Mouse (Mus musculus) kidney, postnatal 36 days (tissue): ENCODE results near the gene Tubd1.

Experiments used
- DNase-seq, 2 experiments: peaks; one replicate each; pipeline ENCODE4 v3.0.0; 2021 to 2022; ENCODE audit warnings: mixed read lengths in 2 of 2

Tubd1 gene

DNA sequence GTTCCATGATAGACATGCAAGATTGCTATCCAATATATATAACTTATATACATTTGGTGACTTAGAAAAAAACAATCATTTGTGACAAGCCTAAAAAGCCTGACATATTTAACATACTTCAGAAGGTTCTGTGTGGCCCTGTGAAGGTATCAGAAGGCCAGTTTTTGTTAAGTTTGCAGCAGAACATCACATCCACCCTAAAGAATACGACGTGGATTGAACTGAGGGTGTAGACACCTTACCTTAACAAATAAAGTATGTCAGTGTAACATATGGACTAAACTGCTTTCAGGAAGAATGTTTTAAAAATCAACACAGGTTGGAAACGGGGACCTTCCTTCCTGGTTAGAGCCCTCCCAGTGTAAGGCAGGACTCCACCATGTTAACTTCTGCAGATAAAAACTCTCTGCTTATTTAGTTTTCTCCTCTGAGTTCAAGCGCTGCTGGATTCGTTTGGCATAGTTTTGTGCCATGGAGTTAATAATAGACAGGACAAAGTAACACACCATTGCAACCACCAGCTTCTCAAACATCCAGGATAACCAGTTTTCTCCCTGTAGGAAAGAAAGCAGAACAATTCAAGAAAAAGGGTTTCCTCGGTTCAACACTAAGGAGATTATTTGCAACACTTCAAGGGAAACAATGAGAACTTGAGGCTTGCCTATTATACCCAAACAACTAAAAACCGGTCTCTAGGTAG, 40.3 kb downstream of the Tubd1 start:
- DNase-seq = no peak

DNA sequence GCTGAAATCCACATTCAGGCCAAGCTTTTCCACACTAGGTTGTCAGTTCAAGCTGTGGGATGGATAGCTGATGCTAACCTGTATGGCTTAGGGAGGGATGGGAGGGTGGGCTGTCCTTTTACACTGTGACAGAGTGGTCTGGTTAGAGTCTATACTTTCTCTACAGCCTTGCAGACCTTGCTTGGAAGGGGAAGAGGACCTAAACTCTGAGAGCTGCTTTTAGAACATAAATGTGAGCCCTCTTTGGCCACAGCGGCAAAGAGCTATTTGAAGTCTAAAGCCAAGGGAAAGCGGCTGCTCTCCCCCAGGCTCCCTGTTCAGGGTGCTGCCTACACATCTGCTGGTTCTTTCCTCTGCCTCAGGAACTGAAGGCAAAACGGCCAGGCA, 40.8 kb downstream of the Tubd1 start:
- no peak for DNase-seq

DNA sequence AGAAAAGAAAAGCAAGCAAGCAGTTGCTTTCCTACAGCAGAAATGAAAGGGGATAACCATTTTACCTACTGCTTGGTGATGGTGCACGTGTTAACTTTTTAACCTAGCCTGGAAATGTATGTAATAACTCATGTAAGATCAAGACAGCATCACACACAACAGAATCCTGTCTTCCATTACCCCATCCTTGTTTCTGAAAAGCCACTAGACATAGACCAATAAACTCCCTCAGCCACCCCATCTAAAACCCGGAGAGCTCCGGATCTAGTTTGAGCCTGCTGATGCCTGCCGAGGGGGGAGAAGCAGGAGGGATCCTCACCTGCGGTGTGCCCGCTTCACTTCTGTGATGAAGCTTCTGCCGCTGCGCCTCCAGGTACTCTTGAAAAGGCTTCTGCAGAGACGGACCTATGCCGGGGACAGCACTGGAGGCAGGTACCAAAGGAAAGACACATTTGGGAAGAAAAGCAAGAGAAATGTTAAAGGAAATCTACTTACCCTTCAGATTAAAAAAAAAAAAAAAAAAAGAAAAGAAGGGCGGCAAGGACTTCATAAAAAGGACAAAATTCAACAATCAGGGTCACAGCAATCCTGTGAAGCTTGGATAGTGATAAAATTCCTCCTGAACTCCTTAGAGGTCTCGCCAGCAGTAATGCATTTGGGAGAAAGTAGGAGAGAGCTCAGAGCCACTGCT, 41.5 kb downstream of the Tubd1 start:
- DNase-seq = peak in 1 of 2 experiments; percentile 58

DNA sequence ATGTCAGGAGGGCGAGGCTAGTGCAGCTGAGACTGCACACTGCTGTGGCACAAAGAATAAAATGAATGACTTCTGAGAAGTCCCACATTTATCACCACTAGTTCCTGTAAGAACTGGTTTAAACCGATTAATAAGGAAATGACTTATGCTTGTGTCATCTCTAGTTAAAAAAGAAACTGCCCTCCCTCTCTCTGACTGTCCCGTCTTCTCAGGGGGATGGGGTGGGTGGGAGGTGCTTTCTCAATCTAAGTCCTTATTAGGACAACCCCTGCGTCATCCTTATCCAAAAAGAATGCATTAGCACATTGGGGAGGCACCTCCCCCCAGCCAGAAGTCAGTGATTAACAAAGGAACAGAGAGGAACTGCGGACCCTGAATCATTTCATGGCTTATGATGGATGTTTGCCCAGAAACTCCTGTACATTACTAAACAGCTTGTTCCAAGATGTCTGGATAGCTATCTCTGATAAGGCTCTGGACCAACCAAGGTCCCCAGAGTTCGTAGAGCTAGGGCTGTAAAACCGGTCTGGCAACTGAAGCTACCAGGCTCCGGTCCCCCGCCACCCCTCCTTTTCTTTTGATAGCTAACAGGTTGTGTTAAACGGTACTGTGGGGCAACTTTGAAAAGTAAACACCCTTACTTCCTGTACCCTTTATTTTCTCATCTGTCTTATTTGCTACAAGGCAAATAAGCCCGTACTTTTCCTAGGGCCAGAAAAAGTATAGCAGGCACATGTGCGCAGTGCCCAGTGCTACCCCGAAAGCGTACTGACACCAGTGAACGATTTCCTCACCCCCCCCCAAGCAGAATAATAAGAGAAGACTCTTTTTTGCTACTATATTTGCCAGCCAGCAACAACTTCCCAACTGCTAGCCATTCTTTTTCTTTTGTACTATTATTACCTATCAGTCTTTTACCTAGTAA, 42.3 kb downstream of the Tubd1 start:
- peak; percentile 84 to 92 for DNase-seq

DNA sequence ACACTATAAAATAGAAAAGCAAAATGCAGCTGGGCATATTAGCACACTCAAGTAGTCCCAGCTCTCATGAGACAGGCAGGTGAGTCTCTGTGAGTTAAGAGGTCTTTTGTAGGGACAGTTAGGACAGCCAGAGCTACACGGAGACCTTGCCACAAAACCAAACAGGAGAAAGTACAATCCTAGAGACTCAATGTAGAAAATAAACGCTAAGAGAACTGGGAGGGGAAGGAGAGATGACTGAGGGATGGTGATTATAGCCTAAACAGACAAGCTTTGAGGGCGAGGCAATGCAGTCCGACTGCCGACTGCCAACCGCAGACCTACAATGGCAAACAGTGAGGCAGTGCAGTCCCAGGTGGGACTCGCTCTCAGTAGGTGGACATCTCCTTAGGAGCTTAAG, 43.0 kb downstream of the Tubd1 start:
- no peak for DNase-seq

DNA sequence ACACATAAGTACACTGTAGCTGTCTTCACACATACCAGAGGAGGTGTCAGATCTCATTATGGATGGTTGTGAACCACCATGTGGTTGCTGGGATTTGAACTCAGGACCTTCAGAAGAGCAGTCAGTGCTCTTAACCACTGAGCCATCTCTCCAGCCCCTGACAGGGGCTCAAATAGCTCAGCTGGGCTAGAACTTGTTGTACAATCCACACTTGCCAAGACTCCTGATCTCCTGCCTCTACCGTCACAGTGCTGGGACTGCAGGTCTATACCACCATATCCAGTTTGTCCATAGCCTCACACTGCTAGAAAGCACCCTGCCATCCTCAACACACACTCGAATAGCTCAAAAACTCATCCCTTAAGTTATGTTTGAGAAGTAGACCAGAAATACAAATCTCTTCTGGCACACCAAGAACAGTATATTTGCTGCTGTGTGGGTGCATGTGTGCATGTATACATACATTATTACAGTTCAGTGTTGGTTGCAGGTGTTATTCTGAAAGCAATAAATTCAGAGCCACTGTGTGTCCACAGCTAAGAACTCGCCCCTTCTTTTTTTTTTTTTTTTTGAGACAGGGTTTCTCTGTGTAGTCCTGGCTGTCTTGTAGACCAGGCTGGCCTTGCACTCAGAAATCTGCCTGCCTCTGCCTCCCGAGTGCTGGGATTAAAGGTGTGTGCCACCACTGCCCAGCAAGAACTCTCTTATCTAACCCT, 44.0 kb downstream of the Tubd1 start:
- DNase-seq = no peak

DNA sequence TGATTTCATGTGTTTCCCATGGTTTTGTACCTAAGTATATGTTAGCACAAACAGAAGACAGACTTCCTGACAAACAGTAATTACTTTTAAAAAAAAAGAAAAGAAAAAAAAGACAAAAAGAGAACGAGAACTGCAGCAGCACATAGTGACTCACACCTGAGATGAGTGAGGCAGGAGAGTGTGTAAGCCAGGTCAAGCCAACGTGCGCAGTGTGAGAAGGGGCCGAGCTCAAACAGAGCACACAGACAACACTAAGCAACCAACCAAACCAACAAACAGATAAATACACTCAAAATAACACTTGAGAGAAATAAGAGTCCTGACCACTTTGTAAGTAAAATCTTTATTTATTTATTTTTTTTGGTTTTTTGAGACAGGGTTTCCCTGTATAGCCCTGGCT, 45.3 kb downstream of the Tubd1 start:
- no peak for DNase-seq

DNA sequence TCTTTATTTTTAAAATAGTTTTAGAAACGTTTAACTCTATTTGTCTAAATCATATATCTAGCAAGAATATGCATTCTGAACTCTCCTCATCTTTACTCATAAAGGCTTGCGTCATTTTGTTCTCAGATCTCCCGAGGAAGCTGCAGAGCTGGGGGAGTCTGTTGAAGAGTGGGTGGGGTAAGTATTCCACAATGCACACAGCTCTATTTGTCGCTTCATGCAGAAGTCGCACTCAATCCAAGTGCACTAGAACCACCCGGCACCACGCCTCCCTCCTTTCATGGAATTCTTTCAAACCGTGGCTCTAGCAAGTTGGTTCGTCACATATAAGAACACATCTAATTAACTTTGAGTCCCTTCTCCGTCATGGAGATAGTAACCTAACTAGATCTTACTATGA, 45.8 kb downstream of the Tubd1 start:
- no peak for DNase-seq

DNA sequence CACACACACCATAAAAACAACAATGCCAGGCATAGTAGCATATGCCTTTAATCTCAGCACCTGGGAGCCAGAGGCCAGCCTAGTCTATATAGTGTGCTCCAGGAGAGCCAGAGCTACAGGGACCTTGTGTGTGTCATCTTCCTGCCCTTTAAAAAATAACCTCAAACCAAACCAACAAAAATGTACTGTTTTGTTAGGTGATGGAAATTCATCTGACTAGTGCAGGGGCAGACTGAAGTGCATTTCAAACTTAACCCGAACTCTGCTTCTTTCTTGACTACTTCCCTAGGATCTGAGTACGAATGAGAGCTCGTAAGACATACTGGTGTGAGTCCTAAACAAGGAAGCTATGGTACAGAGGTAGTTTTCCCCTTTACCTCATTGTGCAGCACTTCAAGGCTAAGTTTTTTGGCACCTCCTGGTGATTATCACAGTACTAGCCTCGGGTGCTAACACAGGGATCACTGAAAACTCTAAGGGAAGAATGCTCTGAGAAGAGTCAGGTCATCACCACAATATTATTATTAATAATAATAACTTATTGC, 46.6 kb downstream of the Tubd1 start:
- no peak for DNase-seq

DNA sequence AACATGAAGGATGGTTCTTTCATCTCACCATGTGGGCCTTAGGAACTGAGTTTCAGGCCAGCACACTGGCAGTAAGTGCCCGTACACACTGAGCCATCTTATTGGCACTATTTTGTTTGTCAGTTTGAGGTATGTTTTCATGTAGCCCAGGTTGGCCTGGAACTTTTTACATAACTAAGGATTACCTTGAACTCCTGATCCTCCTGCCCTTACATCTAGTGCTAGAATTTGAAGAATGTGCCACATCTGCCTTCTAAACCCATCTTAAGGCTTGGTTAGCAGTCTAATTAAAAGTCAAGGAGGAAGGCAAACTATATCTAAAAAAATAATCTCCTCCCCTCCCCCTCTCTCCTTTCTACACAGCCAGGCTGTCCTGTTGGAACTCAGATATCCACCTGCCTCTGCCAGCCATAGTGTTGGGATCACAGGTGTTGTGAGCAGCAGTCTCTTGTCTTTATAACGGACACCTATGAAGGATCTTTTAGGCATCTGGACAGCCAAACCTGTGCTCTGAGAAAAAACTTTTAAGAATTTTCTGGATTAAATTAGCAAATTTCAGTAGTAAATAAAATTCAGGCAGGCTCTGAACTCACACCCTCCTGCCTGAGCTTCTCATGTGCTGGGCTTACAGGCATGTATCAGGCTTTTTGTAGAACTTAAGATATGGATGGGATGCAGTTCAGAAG, 47.3 kb downstream of the Tubd1 start:
- no peak for DNase-seq

DNA sequence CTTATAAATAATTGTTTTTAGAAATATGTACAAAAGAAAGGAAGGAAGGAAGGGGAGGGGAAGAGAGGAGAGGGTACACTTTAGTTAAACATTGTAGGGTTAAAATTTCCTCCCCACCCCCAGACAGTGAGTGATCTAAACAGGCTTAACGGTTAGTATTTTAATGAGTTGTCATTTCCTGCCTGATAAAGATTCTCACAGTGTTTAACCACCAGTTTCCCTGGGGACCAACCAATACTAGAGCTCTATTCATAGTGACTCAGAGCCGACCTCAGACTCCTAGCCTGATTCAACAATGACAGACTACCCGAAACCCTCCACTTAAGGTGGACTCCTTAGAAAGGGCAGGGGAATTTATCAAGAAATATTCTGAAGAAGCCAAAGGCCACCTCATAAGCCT, 48.2 kb downstream of the Tubd1 start:
- DNase-seq = no peak

DNA sequence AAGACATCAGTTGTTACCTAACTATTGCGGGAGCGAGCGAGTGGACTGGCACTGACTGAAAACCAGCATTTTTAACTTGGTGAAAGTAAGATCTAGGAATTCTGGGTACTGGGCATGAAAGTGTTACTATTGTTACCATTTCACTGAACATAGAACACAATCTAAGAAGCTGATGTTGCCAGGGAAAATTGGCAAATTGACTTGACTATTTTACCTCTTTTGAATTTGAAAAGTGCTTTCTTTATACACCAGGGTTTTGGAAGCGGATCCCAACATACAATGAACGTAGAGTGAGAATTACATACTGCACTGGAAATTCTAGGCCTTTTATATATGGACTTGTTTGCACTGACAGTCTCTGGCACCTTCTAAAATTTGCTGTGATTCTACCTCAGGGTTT, 48.7 kb downstream of the Tubd1 start:
- DNase-seq = no peak

DNA sequence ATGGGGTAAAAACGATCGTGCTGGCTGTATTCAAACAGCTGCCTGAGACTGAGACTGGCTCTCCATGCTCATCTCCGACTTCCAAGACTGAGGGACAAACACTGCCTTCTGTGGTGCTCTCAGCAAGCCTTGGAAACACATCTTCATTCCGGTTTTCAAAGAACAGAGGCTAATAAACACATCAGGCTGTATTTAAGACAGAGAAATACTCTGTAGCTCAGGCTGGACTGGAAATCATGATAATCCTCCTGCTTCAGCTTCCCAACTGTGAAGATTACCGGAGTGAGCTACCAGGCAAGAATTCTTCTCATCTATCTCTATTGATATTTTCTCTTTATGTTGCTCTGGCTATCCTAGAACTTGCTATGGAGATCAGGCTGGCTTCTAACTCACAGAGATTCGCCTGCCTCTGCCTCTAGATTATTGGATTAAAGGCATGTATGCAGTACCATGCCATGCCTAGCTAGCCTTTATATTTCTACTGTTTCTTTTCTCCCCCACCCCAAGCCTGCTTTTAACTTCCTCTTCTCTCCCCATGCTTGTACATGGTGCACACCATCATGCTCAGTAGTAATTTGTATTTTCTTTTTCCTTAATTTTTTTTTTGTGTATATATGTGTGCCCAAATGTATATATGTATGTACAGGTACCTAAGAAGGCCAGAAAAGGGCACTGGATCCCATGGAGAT, 49.5 kb downstream of the Tubd1 start:
- no peak for DNase-seq

DNA sequence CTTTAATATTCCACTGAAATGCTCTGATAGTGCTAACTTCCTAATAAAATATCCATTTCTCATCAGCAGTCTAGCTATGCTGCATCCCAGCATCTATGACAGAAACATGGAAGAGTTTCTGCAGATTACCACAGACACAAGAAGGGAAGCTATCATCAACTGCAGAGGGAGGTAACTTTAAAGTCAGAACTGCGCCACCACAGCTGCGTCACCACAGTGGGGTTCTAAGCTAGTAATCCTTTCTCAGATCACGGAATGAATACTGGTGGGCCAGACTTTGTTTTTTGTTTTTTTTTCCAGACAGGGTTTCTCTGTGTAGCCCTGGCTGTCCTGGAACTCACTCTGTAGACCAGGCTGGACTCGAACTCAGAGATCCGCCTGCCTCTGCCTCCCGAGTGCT, 50.6 kb downstream of the Tubd1 start:
- no peak for DNase-seq

DNA sequence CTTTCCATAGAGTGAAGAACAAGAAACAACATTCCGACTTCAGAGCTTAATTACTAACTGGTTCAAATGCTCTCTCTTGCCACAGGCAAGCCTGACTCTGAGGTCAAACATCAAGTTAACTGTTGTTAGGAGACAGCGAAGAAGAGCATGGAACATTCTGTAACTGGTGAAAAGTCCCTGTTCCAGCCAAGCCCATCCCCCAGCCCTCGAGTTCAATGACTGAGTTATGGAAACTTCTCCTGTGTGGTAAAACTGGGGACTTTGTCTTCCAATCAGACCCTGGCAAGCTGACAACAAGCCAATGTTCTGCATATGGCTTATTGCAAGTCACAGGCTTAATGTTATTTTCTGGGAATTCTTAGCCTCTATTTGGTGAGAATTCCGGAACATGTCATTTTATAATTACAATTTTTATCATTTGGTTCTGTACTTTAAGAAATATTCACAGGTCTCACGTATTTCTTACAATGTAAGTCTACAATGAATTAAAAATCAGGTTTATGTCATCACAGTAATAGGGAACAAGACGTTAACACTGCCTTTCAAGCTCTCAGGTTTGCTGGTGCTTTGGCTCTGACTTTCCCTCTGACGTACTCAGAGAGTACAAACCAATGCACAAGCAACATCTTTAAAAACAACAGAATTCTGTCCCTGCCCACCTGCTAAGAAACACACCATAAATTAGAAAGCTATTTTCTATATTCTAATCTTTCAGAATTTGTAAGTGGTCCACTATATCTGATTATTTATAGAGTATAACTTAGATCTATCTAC, 51.6 kb downstream of the Tubd1 start:
- peak; percentile 92 to 95 for DNase-seq

DNA sequence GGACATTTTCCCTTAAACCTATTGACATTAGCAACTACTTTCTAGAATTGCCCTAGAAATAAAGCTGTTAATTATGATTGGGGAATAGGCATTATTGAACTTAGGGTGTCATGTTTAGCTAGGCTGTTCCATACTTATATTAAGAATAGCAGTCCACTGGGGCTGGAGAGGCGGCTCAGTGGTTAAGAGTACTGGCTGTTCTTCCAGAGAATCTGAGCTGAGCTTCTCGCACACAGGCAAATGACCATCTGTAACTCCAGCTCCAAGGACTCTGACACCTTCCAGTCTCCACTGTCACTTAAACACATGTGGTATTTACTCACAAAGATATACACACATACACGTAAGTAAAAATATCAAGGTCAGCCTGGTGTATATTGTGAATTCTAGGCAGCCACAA, 52.2 kb downstream of the Tubd1 start:
- DNase-seq = no peak

DNA sequence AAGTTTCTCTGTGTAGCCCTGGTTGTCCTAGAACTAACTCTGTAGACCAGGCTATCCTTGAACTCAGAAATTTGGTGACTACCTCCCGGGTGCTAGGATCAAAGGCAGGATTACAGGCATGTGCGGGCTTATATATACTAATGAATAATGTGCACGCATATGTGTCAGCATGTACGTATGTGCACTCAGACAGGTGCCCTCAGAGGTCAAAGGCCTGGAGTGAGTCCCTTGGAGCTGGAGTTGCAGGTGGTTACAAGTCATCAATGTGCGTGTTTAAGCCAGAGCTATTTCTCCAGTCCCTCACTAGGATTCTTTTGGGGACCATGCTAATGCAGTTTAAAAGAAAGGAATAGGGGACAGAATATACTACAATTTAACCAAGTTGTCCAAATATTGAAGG, 53.4 kb downstream of the Tubd1 start:
- DNase-seq = no peak

DNA sequence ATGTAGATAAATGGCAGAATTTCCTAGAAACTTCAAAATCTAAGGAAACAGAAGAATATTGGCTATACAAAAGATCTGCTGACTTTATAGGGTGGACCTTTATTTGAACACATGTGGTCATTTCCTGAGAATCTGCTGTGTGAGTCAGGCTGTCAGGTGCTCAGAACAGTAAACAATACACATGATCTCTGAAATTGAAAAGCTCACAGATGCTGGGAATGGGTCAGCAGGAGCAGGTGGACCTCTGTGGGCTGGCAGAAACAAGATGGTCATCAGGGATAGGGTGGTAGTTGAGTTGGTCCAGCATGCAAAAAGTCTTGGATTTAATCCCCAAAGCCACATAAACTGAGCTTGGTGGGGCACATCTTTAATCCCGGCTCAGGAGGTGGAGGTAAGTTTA, 53.8 kb downstream of the Tubd1 start:
- DNase-seq = no peak

DNA sequence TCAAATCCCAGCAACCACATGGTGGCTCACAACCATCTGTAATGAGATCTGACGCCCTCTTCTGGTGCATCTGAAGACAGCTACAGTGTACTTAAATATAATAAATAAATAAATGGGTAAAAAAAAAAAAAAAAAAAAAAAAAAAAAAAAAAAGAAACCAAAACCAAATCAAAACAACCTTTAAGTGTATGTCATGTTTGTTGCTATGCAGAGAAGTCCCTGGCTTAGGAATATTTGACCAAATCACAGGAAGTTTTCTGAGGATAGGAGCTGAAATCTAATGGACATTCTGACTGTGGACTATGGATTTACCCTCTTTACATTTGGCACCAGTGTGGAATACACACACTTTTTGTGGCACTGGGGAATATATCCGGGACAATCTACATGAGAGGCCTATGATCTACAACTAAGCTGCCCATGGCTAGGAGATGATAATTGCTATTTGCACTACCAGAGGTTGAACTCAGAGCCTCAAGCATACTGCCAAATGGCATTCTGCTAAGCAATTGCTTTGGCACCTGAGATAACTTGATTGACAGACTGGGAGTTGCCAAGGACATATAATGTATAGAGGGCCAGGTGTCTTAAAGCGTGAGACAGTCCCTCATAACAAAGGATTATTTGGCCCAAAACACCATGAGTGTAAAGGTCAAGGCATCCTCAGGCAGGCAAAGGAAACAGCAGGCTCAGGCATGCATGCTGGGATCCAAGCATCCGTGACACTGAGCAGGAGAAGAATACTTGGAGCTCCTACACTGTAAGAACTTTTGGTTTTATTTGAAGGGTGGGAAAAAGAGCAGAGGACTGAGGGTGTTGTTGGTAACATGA, 54.8 kb downstream of the Tubd1 start:
- DNase-seq = peak in 1 of 2 experiments; percentile 66

DNA sequence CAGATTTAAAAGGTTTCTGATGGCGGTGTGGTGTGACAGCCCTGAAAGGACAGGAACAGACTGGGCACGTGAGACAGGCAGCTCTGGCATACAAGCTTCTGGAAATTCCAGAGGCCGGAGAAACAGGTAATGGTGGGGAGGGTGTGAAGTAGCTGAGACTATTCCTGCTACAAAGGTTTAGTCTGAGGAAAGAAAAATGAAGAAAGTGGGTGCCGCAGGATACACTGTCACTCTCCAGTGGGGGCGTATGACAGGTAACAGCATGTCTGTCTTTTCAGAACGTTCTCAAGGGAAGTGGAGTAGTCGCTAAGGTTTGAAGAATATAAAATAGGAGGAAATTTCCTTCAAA, 55.4 kb downstream of the Tubd1 start:
- no peak for DNase-seq
